Mouse (Mus musculus): ENCODE measurements at regions not wholly inside any gene's neighbourhood (a gene's known extent, or its start where the extent isn't known, plus 50 kb on each side); places are given as distances from the start of the nearest gene placed in this dataset.

- no peak for TF ChIP-seq TCF12 (IDR thresholded peaks at IDR 0.05; ENCODE audit: insufficient read depth, poor library complexity, severe bottlenecking)
- TF ChIP-seq MYOD1 (IDR thresholded peaks at IDR 0.05; ENCODE audit: control insufficient read depth in 1 of 3, insufficient read length in 2 of 3, low read depth in 2 of 3): no peak
- no peak for TF ChIP-seq POLR2A (IDR thresholded peaks at IDR 0.05; ENCODE audit: insufficient read length, low read depth)
- no peak for TF ChIP-seq POLR2AphosphoS2 (IDR thresholded peaks at IDR 0.05; ENCODE audit: insufficient read length, low read depth)
Observed at GRCm38 (mm10) chr3:21625039-21625438, 451.4 kb upstream of the Tbl1xr1 start.
